Mouse (Mus musculus) urinary bladder, adult 2 months (tissue): ENCODE results near the gene Slc22a21. TPM values are rescaled to one million over a fixed set of nuclear protein-coding genes. Genes with fewer than 3 reads are reported as not detected.

ENCODE experiments used
- DNase-seq: peaks from one replicate; pipeline ENCODE4 v3.0.0; 2022; ENCODE audit warnings: low spot score
- polyA plus RNA-seq: library from polyadenylated mRNA; depleted of rRNA; stranded (reverse); fragments of >200 nt; gene quantifications from 2 replicates; pipeline ENCODE4 v1.2.3, GENCODE M21; 2012; rRNA removed

Gene Slc22a21
- polyA plus RNA-seq, 1 experiment: 20.5 TPM

DNA sequence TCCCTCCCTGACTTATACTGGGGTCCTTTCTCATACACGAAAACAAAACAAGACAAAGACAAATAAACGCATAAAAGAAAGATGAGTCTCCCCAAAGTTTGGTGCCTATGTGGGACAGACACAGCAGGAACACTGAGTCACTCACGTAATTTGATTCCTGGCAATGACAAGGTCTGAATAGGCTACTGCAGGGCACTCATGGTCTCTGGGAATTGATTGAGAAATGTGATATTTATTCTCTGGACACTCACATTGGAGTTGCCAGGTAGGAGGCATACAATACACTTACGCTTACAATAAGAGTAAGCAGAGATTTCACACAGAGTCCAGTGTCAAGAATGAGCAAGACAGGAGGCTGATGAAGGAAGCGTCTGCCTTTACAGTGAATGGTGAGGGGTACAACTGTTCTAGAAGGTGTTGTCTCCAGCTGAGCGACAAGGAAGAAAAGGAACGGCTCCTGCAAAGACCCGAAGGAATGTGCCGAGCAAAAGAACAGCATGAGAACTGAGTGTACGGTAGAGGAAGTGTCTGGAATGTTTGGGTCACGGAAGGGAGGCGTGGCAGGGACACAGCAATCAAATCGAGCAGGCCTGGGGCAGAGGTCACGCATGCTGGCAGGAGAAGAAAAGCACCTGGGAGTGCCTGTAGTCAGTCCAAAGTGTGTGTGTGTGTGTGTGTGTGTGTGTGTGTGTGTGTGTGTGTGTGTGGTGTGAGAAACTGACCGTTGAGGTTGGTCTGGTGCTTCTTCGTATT is 76.2 kb downstream of the Slc22a21 start:
- DNase-seq: peak; percentile 38

DNA sequence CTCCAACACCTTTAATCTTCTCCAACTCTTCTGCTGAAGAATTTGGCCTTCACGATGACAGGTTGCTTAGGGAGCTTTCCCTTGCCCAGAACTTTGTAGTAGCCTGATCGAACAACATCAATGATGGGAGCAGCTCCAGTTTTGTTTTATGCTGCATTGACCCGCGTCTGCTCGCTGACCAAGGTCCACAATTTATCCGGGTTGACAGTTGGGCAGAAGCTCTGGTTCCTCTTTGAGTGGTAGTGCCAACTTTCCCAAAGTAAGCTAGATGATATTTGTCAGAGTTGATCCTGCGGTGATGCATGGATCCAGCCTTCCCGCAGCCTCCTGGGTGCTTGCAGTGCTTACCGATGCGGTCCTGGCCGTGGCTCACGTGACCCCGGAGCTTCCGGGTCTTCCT is 77.4 kb downstream of the Slc22a21 start:
- no peak for DNase-seq

DNA sequence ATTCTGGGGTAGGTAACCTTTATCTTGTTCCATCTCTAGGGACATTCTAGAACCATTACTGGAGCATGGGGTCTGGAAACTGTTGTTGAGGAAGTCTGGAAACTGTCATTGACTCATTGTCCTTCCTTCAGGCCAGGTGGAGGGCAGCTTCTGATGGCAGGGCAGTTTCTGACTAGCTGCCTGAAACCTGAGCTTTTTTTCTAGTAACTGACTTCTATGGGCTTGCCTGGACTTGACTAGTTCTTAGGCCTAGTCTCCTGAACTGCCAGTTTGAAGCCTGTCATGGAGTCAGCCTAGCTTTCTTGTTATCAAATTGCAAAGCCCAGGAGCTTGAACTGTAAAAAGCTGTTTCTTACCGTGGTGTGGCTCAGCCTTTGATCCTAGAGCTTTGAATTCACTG is 79.1 kb downstream of the Slc22a21 start:
- no peak for DNase-seq

DNA sequence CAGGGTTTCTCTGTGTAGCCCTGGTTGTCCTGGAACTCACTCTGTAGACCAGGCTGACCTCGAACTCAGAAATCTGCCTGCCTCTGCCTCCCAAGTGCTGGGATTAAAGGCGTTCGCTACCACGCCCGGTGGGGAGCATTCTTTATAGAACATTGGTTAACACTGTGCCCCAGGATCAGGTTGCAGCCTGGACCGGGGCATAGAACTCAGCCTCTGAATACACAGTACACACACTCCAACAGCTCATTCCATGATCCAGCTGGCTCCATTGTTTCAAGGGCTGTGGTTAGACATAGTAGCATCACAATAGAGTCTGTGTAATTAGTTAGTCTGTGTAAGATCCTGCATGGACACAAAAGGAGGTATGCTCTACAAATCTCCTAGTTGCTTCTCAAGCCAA is 80.2 kb downstream of the Slc22a21 start:
- no peak for DNase-seq

Other genes starting within 250 kb of the Slc22a21 start
- gene Irf1, start 210.3 kb downstream of the Slc22a21 start, polyA plus RNA-seq: 71.6 and 89.5 TPM in 2 replicates
- gene Gm17334, start 207.1 kb downstream of the Slc22a21 start, polyA plus RNA-seq: 1.8 and 2.3 TPM in 2 replicates
- 16.5 and 17.0 TPM in 2 replicates for gene Gm12216, start 121.1 kb downstream of the Slc22a21 start, polyA plus RNA-seq
- gene Slc22a5, start 88.7 kb downstream of the Slc22a21 start, polyA plus RNA-seq: 26.2 and 30.0 TPM in 2 replicates
- gene Slc22a4, start 47.8 kb upstream of the Slc22a21 start, polyA plus RNA-seq: 1.5 and 2.6 TPM in 2 replicates
- gene Pdlim4, start 88.7 kb upstream of the Slc22a21 start, polyA plus RNA-seq: 170 and 183 TPM in 2 replicates
- 26.5 and 26.7 TPM in 2 replicates for gene P4ha2, start 119.8 kb upstream of the Slc22a21 start, polyA plus RNA-seq